Mouse (Mus musculus) lung, adult 2 months (tissue): ENCODE data around the gene Il4. TPM values are rescaled to one million over a fixed set of nuclear protein-coding genes. Genes with fewer than 3 reads are reported as not detected.
A peak's percentile ranks its signal among the peaks of the same experiment; 100 is the strongest.

Experiments used
- DNase-seq: peaks from one replicate; pipeline ENCODE4 v3.0.0; 2022
- H3K4me1 ChIP-seq: fragments of 200-500 bp; 2 replicates; pipeline ENCODE4 v1.6.1; 2011; ENCODE audit warnings: low read length; ENCODE audit not compliant: control insufficient read depth, insufficient read depth
- H3K4me3 ChIP-seq: fragments of 200-500 bp; replicated peaks from 2 replicates; pipeline ENCODE3; 2011; ENCODE audit warnings: low read depth, mild to moderate bottlenecking, control low read depth, low read length; ENCODE audit errors: extremely low read depth
- CTCF ChIP-seq: fragments of 200-500 bp; IDR thresholded peaks from 2 replicates; pipeline ENCODE4 v1.5.1; 2011; ENCODE audit warnings: mild to moderate bottlenecking, low read length, control low read depth; ENCODE audit not compliant: insufficient read depth
- POLR2A ChIP-seq: fragments of 200-500 bp; IDR thresholded peaks from 2 replicates; pipeline ENCODE4 v1.6.1; 2011; ENCODE audit warnings: low read depth, mild to moderate bottlenecking, control low read depth, low read length, borderline replicate concordance; ENCODE audit errors: extremely low read depth
- WGBS: fragments of 180-500 bp; shearing (Covaris S2); methylation state at CpG from one replicate; pipeline ENCODE4 v1.1.7; 2018; 5-methylcytosine and 5-hydroxymethylcytosine counted together
- polyA plus RNA-seq: library from polyadenylated mRNA; depleted of rRNA; stranded (reverse); fragments of >200 nt; gene quantifications from 2 replicates; pipeline ENCODE4 v1.2.3, GENCODE M21; 2012

The Il4 gene
- polyA plus RNA-seq, 1 experiment: not detected

- TF ChIP-seq CTCF (no peak), POLR2A (no peak)
- Histone ChIP-seq H3K4me3 (no peak overlapping the region), H3K4me1 (no peaks in the 10 kb centered on the region)
- no peak for DNase-seq
- WGBS: 78% methylated on average over 5 of the region's 5 CpGs
Observed at GRCm38 (mm10) chr11:53644017-53644416, 25.5 kb upstream of the Il4 start.

- Histone ChIP-seq H3K4me1 (no peaks in the 10 kb centered on the region), H3K4me3 (no peak overlapping the region)
- DNase-seq: no peak
- WGBS: 76% methylated on average over 12 of the region's 12 CpGs
- TF ChIP-seq POLR2A (no peak), CTCF (0 out of 2 replicates have a peak, but pooled peaks have one; percentile 28)
Observed at GRCm38 (mm10) chr11:53642744-53643279, 24.3 kb upstream of the Il4 start.

- DNase-seq: no peak
- TF ChIP-seq CTCF: no peak
- no peak for TF ChIP-seq POLR2A
- no peak overlapping the region for H3K4me3 ChIP-seq
- 0 out of 2 replicates have a peak, but pooled peaks cover 2% of the 10 kb centered on the region for H3K4me1 ChIP-seq
- WGBS: 79% methylated on average over 10 of the region's 10 CpGs
Observed at GRCm38 (mm10) chr11:53637803-53638260, 19.4 kb upstream of the Il4 start.

- no peak for TF ChIP-seq CTCF
- no peak for TF ChIP-seq POLR2A
- no peak overlapping the region for H3K4me3 ChIP-seq
- DNase-seq: no peak
- WGBS: 42% methylated on average over 21 of the region's 21 CpGs
- H3K4me1 ChIP-seq: 0 out of 2 replicates have a peak, but pooled peaks cover 2% of the 10 kb centered on the region
Observed at GRCm38 (mm10) chr11:53637046-53637802, 18.8 kb upstream of the Il4 start.

- peak overlapping the region; percentile 22 for H3K4me3 ChIP-seq
- DNase-seq: no peak
- TF ChIP-seq CTCF (no peak), POLR2A (no peak)
- 0 out of 2 replicates have a peak, but pooled peaks cover 2% of the 10 kb centered on the region for H3K4me1 ChIP-seq
- 3% methylated on average over 40 of the region's 40 CpGs for WGBS
Observed at GRCm38 (mm10) chr11:53636183-53636646, 17.7 kb upstream of the Il4 start.

GRCm38 (mm10) chr11:53635590-53636182 lies 17.2 kb upstream of the Il4 start:
- Histone ChIP-seq H3K4me3 (no peak overlapping the region), H3K4me1 (0 out of 2 replicates have a peak, but pooled peaks cover 2% of the 10 kb centered on the region)
- DNase-seq: no peak
- 65% methylated on average over 9 of the region's 9 CpGs for WGBS
- TF ChIP-seq POLR2A (no peak), CTCF (no peak)

- no peak for DNase-seq
- no peak for TF ChIP-seq CTCF
- TF ChIP-seq POLR2A: no peak
- H3K4me1 ChIP-seq: 0 out of 2 replicates have a peak, but pooled peaks cover 2% of the 10 kb centered on the region
- no peak within 1 kb of the TSS for H3K4me3 ChIP-seq
- WGBS: 92% methylated on average over 8 of the region's 8 CpGs
Observed at GRCm38 (mm10) chr11:53634556-53634955, 16.1 kb upstream of the Il4 start, which contains the start of gene Il13. Gene Il13 (minus strand): TSS chr11:53634702.

GRCm38 (mm10) chr11:53633644-53634043 lies 15.2 kb upstream of the Il4 start:
- DNase-seq: no peak
- TF ChIP-seq CTCF (no peak), POLR2A (no peak)
- Histone ChIP-seq H3K4me1 (0 out of 2 replicates have a peak, but pooled peaks cover 2% of the 10 kb centered on the region), H3K4me3 (no peak overlapping the region)
- WGBS: 83% methylated on average over 7 of the region's 7 CpGs

GRCm38 (mm10) chr11:53632122-53632733 lies 13.8 kb upstream of the Il4 start:
- WGBS: 76% methylated on average over 14 of the region's 14 CpGs
- DNase-seq: no peak
- Histone ChIP-seq H3K4me1 (0 out of 2 replicates have a peak, but pooled peaks cover 2% of the 10 kb centered on the region), H3K4me3 (no peak overlapping the region)
- TF ChIP-seq POLR2A (no peak), CTCF (peak; percentile 23; the same call in 1 of the 2 replicates)

GRCm38 (mm10) chr11:53627859-53628258 lies 9.4 kb upstream of the Il4 start:
- 12% methylated on average over 1 of the region's 1 CpGs for WGBS
- H3K4me3 ChIP-seq: no peak overlapping the region
- no peaks in the 10 kb centered on the region for H3K4me1 ChIP-seq
- DNase-seq: peak; percentile 58
- TF ChIP-seq CTCF: peak; percentile 43; the same call in 1 of the 2 replicates
- no peak for TF ChIP-seq POLR2A
